Mouse (Mus musculus): ENCODE measurements around the gene Rhou. TPM values are rescaled to one million over a fixed set of nuclear protein-coding genes. Genes with fewer than 3 reads are reported as not detected.

The Rhou gene
- 3.6 and 5.7 TPM in 2 replicates for polyA plus RNA-seq (2021; fragmentation: Nextera tagmentation)
- long read RNA-seq, experiment 1, partial matches to known transcripts = 0 of 14 reads
- long read RNA-seq, experiment 1, other reads (novel, unspliced or antisense) = 10 of 14 reads
- long read RNA-seq, experiment 2, partial matches to known transcripts = 0 of 14 reads
- long read RNA-seq, experiment 2, other reads (novel, unspliced or antisense) = 14 of 14 reads

DNA sequence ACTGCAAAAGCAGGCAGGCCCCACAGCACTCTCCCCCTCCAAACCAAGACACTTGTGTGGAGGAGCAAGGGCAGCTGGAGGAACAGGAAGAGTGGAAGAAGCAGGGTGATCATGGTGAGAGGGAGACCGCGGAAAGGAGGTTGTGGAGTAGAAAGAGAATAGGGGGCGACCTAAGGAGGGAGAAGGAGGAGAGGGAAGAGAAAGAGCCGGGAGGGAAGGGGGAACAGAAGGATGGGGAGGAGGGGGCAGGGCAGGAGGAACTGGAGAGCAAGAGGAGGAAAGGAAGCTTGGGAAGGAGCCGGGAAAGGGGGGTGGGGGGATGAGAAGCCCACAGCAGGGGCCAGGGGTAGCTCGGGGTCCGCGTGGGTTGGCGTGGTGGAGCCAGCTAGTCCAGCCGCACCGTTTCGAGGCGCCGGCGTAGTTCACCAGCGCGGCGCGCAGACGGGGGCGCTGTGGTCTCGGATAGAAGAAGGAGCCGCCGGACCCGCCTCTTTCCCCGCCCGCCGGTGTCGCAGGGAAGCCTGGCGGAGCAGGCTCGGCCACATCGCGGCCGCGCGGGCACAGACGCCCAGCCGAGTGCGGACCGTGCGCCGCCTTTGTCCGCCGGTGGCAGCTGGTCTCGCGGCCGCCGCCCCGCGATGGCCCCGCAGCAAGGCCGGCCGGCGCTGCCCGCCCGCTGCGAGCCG lies at the start of gene Rhou:
Gene Rhou (plus strand): TSS at position 622 of the 686 bp plus-strand sequence.

Other genes with a start within 250 kb of the Rhou start
- 0.04 TPM in 1 of 2 replicates, not detected in the other for gene Mc1r, start 246.8 kb upstream of the Rhou start, polyA plus RNA-seq (2021; fragmentation: Nextera tagmentation)
- gene Tubb3, start 242.5 kb upstream of the Rhou start, polyA plus RNA-seq (2021; fragmentation: Nextera tagmentation) = 469 and 502 TPM in 2 replicates
- 12.6 and 13.2 TPM in 2 replicates for gene Def8, start 230.4 kb upstream of the Rhou start, polyA plus RNA-seq (2021; fragmentation: Nextera tagmentation)
- gene Afg3l1, start 176.0 kb upstream of the Rhou start, polyA plus RNA-seq (2021; fragmentation: Nextera tagmentation) = 9.2 TPM in 2 replicates
- gene Dbndd1, start 138.5 kb upstream of the Rhou start, polyA plus RNA-seq (2021; fragmentation: Nextera tagmentation) = 22.2 and 23.9 TPM in 2 replicates
- gene Gas8, start 135.1 kb upstream of the Rhou start, polyA plus RNA-seq (2021; fragmentation: Nextera tagmentation) = 13.1 and 14.4 TPM in 2 replicates
- 83.3 and 91.4 TPM in 2 replicates for gene Rab4a, start 152.1 kb downstream of the Rhou start, polyA plus RNA-seq (2021; fragmentation: Nextera tagmentation)
- gene Ccsap, start 206.3 kb downstream of the Rhou start, polyA plus RNA-seq (2021; fragmentation: Nextera tagmentation) = 11.0 and 40.6 TPM in 2 replicates
- gene Acta1, start 240.8 kb downstream of the Rhou start, polyA plus RNA-seq (2021; fragmentation: Nextera tagmentation) = 23.8 and 34.1 TPM in 2 replicates

All from left cerebral cortex, adult 6 months (tissue).